Mouse (Mus musculus): ENCODE results near the gene Harbi1. TPM values are rescaled to one million over a fixed set of nuclear protein-coding genes. Genes with fewer than 3 reads are reported as not detected.

Harbi1 gene
- 7.9 and 9.1 TPM in 2 replicates for polyA plus RNA-seq (2015; fragmentation: Nextera tagmentation; extraction: Ambion mirVana)

DNA sequence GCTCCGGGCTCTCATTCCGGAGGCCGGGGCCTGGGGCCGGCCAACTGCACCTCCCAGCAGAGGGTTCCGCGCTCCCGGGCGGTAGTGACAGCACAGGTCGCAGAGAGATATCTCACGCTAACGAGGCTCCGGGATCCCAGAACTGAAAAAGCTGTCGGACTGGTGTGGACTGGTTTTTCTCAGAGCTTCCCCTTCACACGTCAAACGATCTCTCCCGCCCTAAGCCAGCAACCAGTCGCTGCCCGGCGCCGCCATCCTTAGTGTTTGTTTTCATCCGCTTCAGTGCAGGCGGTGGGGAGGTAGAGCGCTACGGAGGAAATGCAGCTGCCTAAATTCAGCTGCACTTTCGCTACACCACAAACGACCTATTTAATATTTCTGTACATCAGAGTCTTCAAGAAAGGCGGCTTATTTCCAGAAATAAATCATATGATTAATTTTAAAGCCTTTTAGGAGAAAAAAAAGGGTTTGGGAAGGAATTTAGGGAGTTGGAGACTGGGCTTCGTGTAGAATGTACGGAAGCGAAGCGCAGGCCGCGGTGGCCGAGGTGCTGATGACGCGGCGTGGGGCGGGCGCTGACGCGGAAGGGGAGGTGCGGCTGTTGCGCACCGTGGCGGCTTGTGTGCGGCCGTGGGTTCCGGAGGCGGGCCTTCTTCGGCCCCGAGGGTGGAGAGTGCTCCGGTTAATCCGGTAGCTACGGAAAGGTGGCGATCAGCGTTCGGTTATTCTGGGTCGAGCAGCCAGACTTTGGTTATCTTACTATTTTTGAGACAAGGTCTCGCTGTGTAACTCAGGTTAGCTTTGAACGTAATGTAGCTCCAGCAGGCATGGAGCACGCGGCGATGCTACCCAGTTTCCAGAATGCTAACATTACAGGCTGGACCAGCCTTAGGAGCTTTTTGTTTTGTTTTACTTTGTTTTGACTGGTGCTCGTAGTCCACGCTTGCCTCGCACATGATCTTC lies at the start of gene Harbi1, which contains the start of gene Atg13:
Gene Harbi1, plus strand, starts transcription at position 581 of the 963 bp plus-strand sequence.
Gene Atg13, minus strand, starts transcription at position 305 of the 963 bp plus-strand sequence.
- Histone ChIP-seq H3K9ac (ENCODE audit: low read depth, low read length) (peak within 1 kb of the TSS; percentile 83), H3K4me3 (ENCODE audit: low read depth, low read length) (peak within 1 kb of the TSS; percentile 84), H3K4me2 (ENCODE audit: low read depth, low read length) (peak within 1 kb of the TSS; percentile 68), H3K36me3 (ENCODE audit: control insufficient read depth, insufficient read depth) (no peaks in the 10 kb centered on the region), H3K27ac (ENCODE audit: low read length) (peak within 1 kb of the TSS; percentile 93), H3K9me3 (replicated peaks; ENCODE audit: control insufficient read depth, low read length) (no peaks in the 10 kb centered on the region), H3K27me3 (ENCODE audit: control insufficient read depth, insufficient read depth, low read depth, low read length) (no peaks in the 10 kb centered on the region), H3K4me1 (ENCODE audit: control insufficient read depth, low read depth, low read length) (peaks cover 15% of the 10 kb centered on the region)
- peak; percentile 99 for ATAC-seq (ENCODE audit: low read depth)
- WGBS (ENCODE audit: insufficient replicate concordance): 0% methylated on average over 66 of the region's 66 CpGs

DNA sequence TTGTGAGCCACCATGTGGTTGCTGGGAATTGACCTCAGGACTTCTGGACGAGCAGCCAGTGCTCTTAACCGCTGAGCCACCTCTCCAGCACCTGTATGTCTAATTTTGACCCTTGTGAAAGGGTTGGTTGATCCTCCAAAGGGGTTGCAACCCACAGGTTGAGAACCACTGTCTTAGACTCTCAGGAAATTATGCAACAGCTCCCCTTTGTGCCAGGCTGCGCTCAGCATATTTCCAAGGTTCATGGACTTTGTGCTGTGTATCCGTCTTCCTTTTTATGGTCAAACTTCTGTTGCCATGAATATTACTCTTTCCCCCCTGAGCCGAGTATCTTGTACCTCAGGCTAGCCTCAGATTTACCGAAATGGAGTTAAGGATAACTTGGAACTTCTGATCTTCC lies 49.7 kb upstream of the Harbi1 start:
- Histone ChIP-seq H3K9me3 (replicated peaks; ENCODE audit: control insufficient read depth, low read length) (no peaks in the 10 kb centered on the region), H3K27ac (ENCODE audit: low read length) (no peak overlapping the region), H3K4me1 (ENCODE audit: control insufficient read depth, low read depth, low read length) (no peaks in the 10 kb centered on the region; the same call in 1 of the 2 replicates), H3K36me3 (ENCODE audit: control insufficient read depth, insufficient read depth) (peaks cover 32% of the 10 kb centered on the region), H3K4me3 (ENCODE audit: low read depth, low read length) (no peak overlapping the region), H3K4me2 (ENCODE audit: low read depth, low read length) (no peak overlapping the region), H3K9ac (ENCODE audit: low read depth, low read length) (no peak overlapping the region), H3K27me3 (ENCODE audit: control insufficient read depth, insufficient read depth, low read depth, low read length) (no peaks in the 10 kb centered on the region)
- 71% methylated on average over 6 of the region's 6 CpGs for WGBS (ENCODE audit: insufficient replicate concordance)
- no peak for ATAC-seq (ENCODE audit: low read depth)

DNA sequence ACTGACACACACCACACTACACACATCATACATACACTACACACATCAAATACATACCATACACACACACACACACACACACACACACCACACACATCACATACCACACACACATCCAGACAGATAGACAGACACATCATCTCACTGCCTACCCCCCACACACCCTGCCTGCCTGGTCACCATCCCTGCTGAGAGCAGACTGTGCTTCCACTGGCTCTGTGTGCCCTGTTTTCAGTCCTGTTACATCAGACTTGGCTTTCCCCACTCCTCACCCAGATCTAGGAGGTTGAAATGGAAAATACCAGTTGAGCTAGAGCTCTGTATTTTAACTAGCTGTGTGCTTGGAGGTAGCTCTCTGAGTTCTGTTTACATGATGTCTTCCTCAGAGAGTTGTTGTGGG lies 45.9 kb upstream of the Harbi1 start:
- Histone ChIP-seq H3K4me2 (ENCODE audit: low read depth, low read length) (no peak overlapping the region), H3K27me3 (ENCODE audit: control insufficient read depth, insufficient read depth, low read depth, low read length) (no peaks in the 10 kb centered on the region), H3K4me1 (ENCODE audit: control insufficient read depth, low read depth, low read length) (no peaks in the 10 kb centered on the region), H3K9ac (ENCODE audit: low read depth, low read length) (no peak overlapping the region), H3K4me3 (ENCODE audit: low read depth, low read length) (no peak overlapping the region), H3K27ac (ENCODE audit: low read length) (no peak overlapping the region), H3K9me3 (replicated peaks; ENCODE audit: control insufficient read depth, low read length) (no peaks in the 10 kb centered on the region), H3K36me3 (ENCODE audit: control insufficient read depth, insufficient read depth) (peaks cover 32% of the 10 kb centered on the region)
- no peak for ATAC-seq (ENCODE audit: low read depth)

DNA sequence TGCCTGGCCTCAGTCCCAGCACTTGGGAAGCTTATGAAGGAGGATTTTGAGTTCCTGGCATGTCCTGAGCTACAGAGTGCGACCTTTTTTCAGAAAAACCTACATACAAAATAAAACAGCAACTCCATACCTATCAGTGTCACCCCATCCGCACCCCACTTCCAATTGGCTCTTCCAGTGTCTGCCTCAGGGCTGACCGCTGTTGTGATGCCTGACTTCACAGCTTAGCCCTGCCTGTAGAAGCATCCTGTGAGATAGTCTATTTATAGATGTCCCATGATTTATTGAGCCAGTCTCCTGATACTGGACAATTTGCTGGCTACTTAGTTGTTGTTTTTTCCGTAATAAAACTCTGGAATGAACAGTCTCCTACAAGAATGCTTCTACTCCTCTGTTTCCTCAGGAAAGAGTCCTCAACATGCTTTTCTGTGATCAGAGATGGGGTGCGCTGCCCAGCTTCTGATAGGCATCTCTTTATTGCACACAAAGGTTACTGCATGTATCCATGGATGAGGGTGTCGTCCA lies 44.2 kb upstream of the Harbi1 start:
- Histone ChIP-seq H3K27ac (ENCODE audit: low read length) (no peak overlapping the region), H3K4me1 (ENCODE audit: control insufficient read depth, low read depth, low read length) (no peaks in the 10 kb centered on the region), H3K9me3 (replicated peaks; ENCODE audit: control insufficient read depth, low read length) (no peaks in the 10 kb centered on the region), H3K4me2 (ENCODE audit: low read depth, low read length) (no peak overlapping the region), H3K4me3 (ENCODE audit: low read depth, low read length) (no peak overlapping the region), H3K36me3 (ENCODE audit: control insufficient read depth, insufficient read depth) (peaks cover 42% of the 10 kb centered on the region), H3K9ac (ENCODE audit: low read depth, low read length) (no peak overlapping the region), H3K27me3 (ENCODE audit: control insufficient read depth, insufficient read depth, low read depth, low read length) (no peaks in the 10 kb centered on the region)
- 84% methylated on average over 6 of the region's 6 CpGs for WGBS (ENCODE audit: insufficient replicate concordance)
- no peak for ATAC-seq (ENCODE audit: low read depth)

DNA sequence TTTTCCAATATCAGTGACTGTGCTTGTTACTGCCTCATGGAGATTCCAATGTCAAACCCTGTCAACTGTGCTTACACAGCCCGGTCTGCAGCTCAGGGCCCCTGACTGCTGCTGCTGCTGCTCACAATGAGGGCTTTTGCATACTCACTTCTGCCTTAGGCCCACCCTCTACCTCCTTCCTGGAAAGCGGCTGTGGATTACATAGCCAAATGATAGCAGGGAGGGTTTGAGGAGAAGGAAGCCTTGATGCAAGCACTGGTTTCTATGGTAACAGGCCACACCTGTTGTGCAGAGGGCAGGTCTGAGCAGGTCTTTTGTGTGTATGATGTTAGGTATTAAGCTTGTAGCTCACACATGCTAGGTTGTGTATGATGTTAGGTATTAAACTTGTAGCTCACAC lies 42.9 kb upstream of the Harbi1 start:
- ATAC-seq (ENCODE audit: low read depth): no peak
- no peak overlapping the region for H3K9ac ChIP-seq (ENCODE audit: low read depth, low read length)
- no peaks in the 10 kb centered on the region for H3K27me3 ChIP-seq (ENCODE audit: control insufficient read depth, insufficient read depth, low read depth, low read length)
- 67% methylated on average over 2 of the region's 2 CpGs for WGBS (ENCODE audit: insufficient replicate concordance)
- no peaks in the 10 kb centered on the region for H3K4me1 ChIP-seq (ENCODE audit: control insufficient read depth, low read depth, low read length)
- peaks cover 44% of the 10 kb centered on the region for H3K36me3 ChIP-seq (ENCODE audit: control insufficient read depth, insufficient read depth)
- no peak overlapping the region for H3K27ac ChIP-seq (ENCODE audit: low read length)
- H3K4me2 ChIP-seq (ENCODE audit: low read depth, low read length): no peak overlapping the region
- H3K4me3 ChIP-seq (ENCODE audit: low read depth, low read length): no peak overlapping the region
- no peaks in the 10 kb centered on the region for H3K9me3 ChIP-seq (replicated peaks; ENCODE audit: control insufficient read depth, low read length)

DNA sequence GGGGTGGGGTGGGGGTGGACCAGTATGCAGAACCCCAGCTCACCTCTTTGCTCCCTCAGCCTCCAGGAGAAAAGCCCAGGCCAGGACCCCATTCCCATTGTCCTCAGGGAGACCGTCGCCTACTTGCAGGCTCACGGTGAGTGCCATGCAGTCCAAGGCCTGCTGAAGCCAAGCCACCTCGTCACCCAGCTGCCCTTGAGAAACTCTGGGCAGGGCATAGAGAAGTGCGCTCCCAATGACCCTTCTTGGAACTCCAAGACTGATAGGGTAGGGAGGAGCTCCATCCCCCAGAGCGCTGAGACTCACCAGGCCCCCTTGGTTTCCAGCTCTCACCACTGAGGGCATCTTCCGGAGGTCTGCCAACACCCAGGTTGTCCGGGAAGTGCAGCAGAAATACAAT lies 41.3 kb upstream of the Harbi1 start:
- Histone ChIP-seq H3K27ac (ENCODE audit: low read length) (no peak overlapping the region), H3K4me3 (ENCODE audit: low read depth, low read length) (no peak overlapping the region), H3K9ac (ENCODE audit: low read depth, low read length) (no peak overlapping the region), H3K9me3 (replicated peaks; ENCODE audit: control insufficient read depth, low read length) (no peaks in the 10 kb centered on the region), H3K4me2 (ENCODE audit: low read depth, low read length) (no peak overlapping the region), H3K4me1 (ENCODE audit: control insufficient read depth, low read depth, low read length) (no peaks in the 10 kb centered on the region), H3K36me3 (ENCODE audit: control insufficient read depth, insufficient read depth) (peaks cover 34% of the 10 kb centered on the region), H3K27me3 (ENCODE audit: control insufficient read depth, insufficient read depth, low read depth, low read length) (no peaks in the 10 kb centered on the region)
- no peak for ATAC-seq (ENCODE audit: low read depth)
- WGBS (ENCODE audit: insufficient replicate concordance): 88% methylated on average over 8 of the region's 8 CpGs

DNA sequence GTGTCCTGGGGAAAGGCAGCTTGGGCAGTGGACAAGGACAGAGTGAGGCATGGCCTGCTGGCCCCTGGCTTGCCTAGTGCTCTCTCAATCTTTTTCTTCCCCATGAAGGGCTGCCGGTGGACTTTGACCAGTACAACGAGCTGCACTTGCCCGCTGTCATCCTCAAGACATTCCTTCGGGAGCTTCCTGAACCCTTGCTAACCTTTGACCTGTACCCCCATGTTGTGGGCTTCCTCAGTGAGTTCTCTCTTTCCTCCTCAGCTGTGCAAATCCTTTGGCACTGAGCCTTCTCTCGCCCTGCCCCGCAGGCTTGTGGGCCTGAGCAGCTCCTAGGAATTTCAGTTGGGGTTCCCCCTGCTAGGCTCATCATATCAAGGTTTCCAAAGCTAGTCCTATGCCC lies 40.6 kb upstream of the Harbi1 start:
- Histone ChIP-seq H3K36me3 (ENCODE audit: control insufficient read depth, insufficient read depth) (peaks cover 29% of the 10 kb centered on the region), H3K9me3 (replicated peaks; ENCODE audit: control insufficient read depth, low read length) (no peaks in the 10 kb centered on the region)
- ATAC-seq (ENCODE audit: low read depth): no peak

DNA sequence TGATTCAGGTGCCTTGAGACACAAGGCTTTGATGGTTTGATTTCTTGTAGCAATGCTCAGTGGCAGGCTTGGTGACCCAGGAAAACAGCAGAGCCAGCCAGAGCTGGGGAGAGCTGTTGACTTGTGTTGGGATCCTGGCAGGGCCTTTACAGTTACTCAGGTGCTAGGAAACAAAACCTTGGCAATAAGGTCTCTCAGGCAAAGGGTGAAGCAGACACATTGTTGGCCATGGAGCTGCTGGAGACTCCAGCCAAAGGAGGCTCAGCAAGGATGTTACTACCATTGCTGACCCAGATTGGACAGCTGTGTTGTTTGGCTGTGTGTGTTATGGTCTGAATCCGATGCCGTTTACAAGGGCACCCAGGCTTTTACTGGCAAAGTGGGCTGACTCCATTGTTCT lies 37.1 kb upstream of the Harbi1 start:
- Histone ChIP-seq H3K27ac (ENCODE audit: low read length) (no peak overlapping the region), H3K4me2 (ENCODE audit: low read depth, low read length) (no peak overlapping the region), H3K9ac (ENCODE audit: low read depth, low read length) (no peak overlapping the region), H3K36me3 (ENCODE audit: control insufficient read depth, insufficient read depth) (peaks cover 32% of the 10 kb centered on the region), H3K9me3 (replicated peaks; ENCODE audit: control insufficient read depth, low read length) (no peaks in the 10 kb centered on the region), H3K27me3 (ENCODE audit: control insufficient read depth, insufficient read depth, low read depth, low read length) (no peaks in the 10 kb centered on the region), H3K4me1 (ENCODE audit: control insufficient read depth, low read depth, low read length) (no peaks in the 10 kb centered on the region), H3K4me3 (ENCODE audit: low read depth, low read length) (no peak overlapping the region)
- no peak for ATAC-seq (ENCODE audit: low read depth)
- WGBS (ENCODE audit: insufficient replicate concordance): 86% methylated on average over 2 of the region's 2 CpGs

More for the DNA sequence above, 40.6 kb upstream of the Harbi1 start:
- Histone ChIP-seq H3K4me2 (ENCODE audit: low read depth, low read length) (no peak overlapping the region), H3K27me3 (ENCODE audit: control insufficient read depth, insufficient read depth, low read depth, low read length) (no peaks in the 10 kb centered on the region), H3K4me1 (ENCODE audit: control insufficient read depth, low read depth, low read length) (no peaks in the 10 kb centered on the region), H3K27ac (ENCODE audit: low read length) (no peak overlapping the region), H3K9ac (ENCODE audit: low read depth, low read length) (no peak overlapping the region), H3K4me3 (ENCODE audit: low read depth, low read length) (no peak overlapping the region)
- WGBS (ENCODE audit: insufficient replicate concordance): 66% methylated on average over 6 of the region's 6 CpGs

DNA sequence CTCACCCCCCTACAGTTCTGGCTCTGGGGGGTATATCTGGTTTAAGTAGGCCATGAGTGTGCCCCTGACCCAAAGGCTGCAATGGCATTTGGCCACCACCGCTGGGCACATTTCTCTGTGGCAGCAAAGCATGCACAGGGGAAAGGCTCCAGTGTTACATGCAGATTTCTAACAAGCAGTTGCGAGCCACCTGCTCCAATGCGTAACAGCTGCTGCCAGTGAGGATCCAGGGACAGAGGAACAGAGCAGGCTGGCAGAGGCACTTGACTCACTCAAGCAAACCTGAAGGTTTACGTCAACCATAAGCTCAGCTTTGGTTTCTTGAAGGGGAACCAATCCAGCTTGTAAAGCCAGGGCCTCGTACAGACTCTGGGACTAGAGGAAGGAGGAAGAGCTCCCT lies 35.8 kb upstream of the Harbi1 start:
- no peak for ATAC-seq (ENCODE audit: low read depth)
- no peak overlapping the region for H3K27ac ChIP-seq (ENCODE audit: low read length)
- 81% methylated on average over 5 of the region's 5 CpGs for WGBS (ENCODE audit: insufficient replicate concordance)
- no peak overlapping the region for H3K9ac ChIP-seq (ENCODE audit: low read depth, low read length)
- H3K4me2 ChIP-seq (ENCODE audit: low read depth, low read length): no peak overlapping the region
- H3K36me3 ChIP-seq (ENCODE audit: control insufficient read depth, insufficient read depth): peaks cover 21% of the 10 kb centered on the region
- no peaks in the 10 kb centered on the region for H3K4me1 ChIP-seq (ENCODE audit: control insufficient read depth, low read depth, low read length)
- H3K27me3 ChIP-seq (ENCODE audit: control insufficient read depth, insufficient read depth, low read depth, low read length): no peaks in the 10 kb centered on the region
- H3K4me3 ChIP-seq (ENCODE audit: low read depth, low read length): no peak overlapping the region
- no peaks in the 10 kb centered on the region for H3K9me3 ChIP-seq (replicated peaks; ENCODE audit: control insufficient read depth, low read length)

All from liver, embryonic 16.5 days (tissue).